Mouse (Mus musculus) natural killer cell, adult 2 months (primary cell): ENCODE data around the gene AA467197.

ENCODE experiments used
- DNase-seq, 2 experiments: peaks; one replicate each; pipeline ENCODE4 v3.0.0; 2022; ENCODE audit warnings: low spot score in 2 of 2

Gene AA467197

GRCm38 (mm10) chr2:122636686-122637085 lies at the start of gene AA467197:
Gene AA467197 (plus strand): TSS chr2:122636986.
- DNase-seq = no peak

- no peak for DNase-seq
Observed at GRCm38 (mm10) chr2:122587861-122588519, 48.8 kb upstream of the AA467197 start.

- DNase-seq = no peak
Observed at GRCm38 (mm10) chr2:122590351-122590750, 46.4 kb upstream of the AA467197 start.

- DNase-seq = no peak
Observed at GRCm38 (mm10) chr2:122591213-122591612, 45.6 kb upstream of the AA467197 start.

GRCm38 (mm10) chr2:122595461-122595860 lies 41.3 kb upstream of the AA467197 start:
- DNase-seq = no peak

GRCm38 (mm10) chr2:122599736-122600135 lies 37.0 kb upstream of the AA467197 start:
- DNase-seq = no peak

- no peak for DNase-seq
Observed at GRCm38 (mm10) chr2:122601354-122601753, 35.4 kb upstream of the AA467197 start.

GRCm38 (mm10) chr2:122605829-122606228 lies 31.0 kb upstream of the AA467197 start:
- DNase-seq = no peak

- DNase-seq = no peak
Observed at GRCm38 (mm10) chr2:122608820-122609219, 28.0 kb upstream of the AA467197 start.

- peak; percentile 17 for DNase-seq
Observed at GRCm38 (mm10) chr2:122610746-122611653, 25.8 kb upstream of the AA467197 start, which contains the start of gene Gatm. Gene Gatm (minus strand): TSS chr2:122611303.

- no peak for DNase-seq
Observed at GRCm38 (mm10) chr2:122611654-122611973, 25.2 kb upstream of the AA467197 start.

- no peak for DNase-seq
Observed at GRCm38 (mm10) chr2:122616237-122616636, 20.5 kb upstream of the AA467197 start.

- no peak for DNase-seq
Observed at GRCm38 (mm10) chr2:122617792-122618191, 19.0 kb upstream of the AA467197 start.

GRCm38 (mm10) chr2:122618719-122619118 lies 18.1 kb upstream of the AA467197 start:
- no peak for DNase-seq

- DNase-seq = no peak
Observed at GRCm38 (mm10) chr2:122621337-122622110, 15.3 kb upstream of the AA467197 start.

GRCm38 (mm10) chr2:122625930-122626329 lies 10.9 kb upstream of the AA467197 start:
- DNase-seq = no peak

GRCm38 (mm10) chr2:122628976-122629375 lies 7.8 kb upstream of the AA467197 start:
- peak; percentile 78 to 81 for DNase-seq

- DNase-seq = no peak
Observed at GRCm38 (mm10) chr2:122629871-122630270, 6.9 kb upstream of the AA467197 start.

- peak; percentile 83 to 87 for DNase-seq
Observed at GRCm38 (mm10) chr2:122630465-122631225, 6.1 kb upstream of the AA467197 start.

- DNase-seq = peak in 1 of 2 experiments; percentile 17
Observed at GRCm38 (mm10) chr2:122631226-122631801, 5.5 kb upstream of the AA467197 start.

- peak; percentile 76 to 83 for DNase-seq
Observed at GRCm38 (mm10) chr2:122637526-122637997, 776 bp downstream of the AA467197 start.
